Mouse (Mus musculus) lung, postnatal 36 days (tissue): ENCODE data around the gene Aloxe3.
A peak's percentile ranks its signal among the peaks of the same experiment; 100 is the strongest.

ENCODE experiments used
- DNase-seq: peaks from one replicate; pipeline ENCODE4 v3.0.0; 2022; ENCODE audit warnings: mixed read lengths

Gene Aloxe3

GRCm38 (mm10) chr11:69095511-69096231 is 30.0 kb upstream of the Aloxe3 start:
- DNase-seq = peak; percentile 80

GRCm38 (mm10) chr11:69096360-69096986 is 29.2 kb upstream of the Aloxe3 start:
- DNase-seq = no peak

- peak; percentile 100 for DNase-seq
Measured at GRCm38 (mm10) chr11:69096987-69097900, 28.5 kb upstream of the Aloxe3 start.

- DNase-seq = no peak
Measured at GRCm38 (mm10) chr11:69098039-69098761, 27.5 kb upstream of the Aloxe3 start.

- DNase-seq = peak; percentile 99
Measured at GRCm38 (mm10) chr11:69098762-69099091, 27.0 kb upstream of the Aloxe3 start.

GRCm38 (mm10) chr11:69099177-69099914 is 26.4 kb upstream of the Aloxe3 start:
- DNase-seq = peak; percentile 94

GRCm38 (mm10) chr11:69099915-69100345 is 25.8 kb upstream of the Aloxe3 start:
- DNase-seq = peak; percentile 96

- DNase-seq = no peak
Measured at GRCm38 (mm10) chr11:69100639-69101360, 24.9 kb upstream of the Aloxe3 start.

GRCm38 (mm10) chr11:69101604-69102402 is 23.9 kb upstream of the Aloxe3 start:
- DNase-seq = no peak

GRCm38 (mm10) chr11:69102403-69102725 is 23.3 kb upstream of the Aloxe3 start:
- no peak for DNase-seq

- no peak for DNase-seq
Measured at GRCm38 (mm10) chr11:69103121-69103520, 22.6 kb upstream of the Aloxe3 start.

GRCm38 (mm10) chr11:69103531-69104435 is 21.9 kb upstream of the Aloxe3 start:
- DNase-seq = no peak

GRCm38 (mm10) chr11:69104487-69104886 is 21.2 kb upstream of the Aloxe3 start:
- DNase-seq = no peak

GRCm38 (mm10) chr11:69105227-69105626 is 20.5 kb upstream of the Aloxe3 start:
- no peak for DNase-seq

GRCm38 (mm10) chr11:69105796-69106195 is 19.9 kb upstream of the Aloxe3 start:
- no peak for DNase-seq

- DNase-seq = no peak
Measured at GRCm38 (mm10) chr11:69106299-69106698, 19.4 kb upstream of the Aloxe3 start.

- no peak for DNase-seq
Measured at GRCm38 (mm10) chr11:69106842-69107241, 18.9 kb upstream of the Aloxe3 start.

- no peak for DNase-seq
Measured at GRCm38 (mm10) chr11:69107676-69108075, 18.0 kb upstream of the Aloxe3 start.

GRCm38 (mm10) chr11:69108223-69108622 is 17.5 kb upstream of the Aloxe3 start:
- no peak for DNase-seq
